Comparison of ENCODE assay signal across 8 mouse cellular contexts in the genomic region with DNA sequence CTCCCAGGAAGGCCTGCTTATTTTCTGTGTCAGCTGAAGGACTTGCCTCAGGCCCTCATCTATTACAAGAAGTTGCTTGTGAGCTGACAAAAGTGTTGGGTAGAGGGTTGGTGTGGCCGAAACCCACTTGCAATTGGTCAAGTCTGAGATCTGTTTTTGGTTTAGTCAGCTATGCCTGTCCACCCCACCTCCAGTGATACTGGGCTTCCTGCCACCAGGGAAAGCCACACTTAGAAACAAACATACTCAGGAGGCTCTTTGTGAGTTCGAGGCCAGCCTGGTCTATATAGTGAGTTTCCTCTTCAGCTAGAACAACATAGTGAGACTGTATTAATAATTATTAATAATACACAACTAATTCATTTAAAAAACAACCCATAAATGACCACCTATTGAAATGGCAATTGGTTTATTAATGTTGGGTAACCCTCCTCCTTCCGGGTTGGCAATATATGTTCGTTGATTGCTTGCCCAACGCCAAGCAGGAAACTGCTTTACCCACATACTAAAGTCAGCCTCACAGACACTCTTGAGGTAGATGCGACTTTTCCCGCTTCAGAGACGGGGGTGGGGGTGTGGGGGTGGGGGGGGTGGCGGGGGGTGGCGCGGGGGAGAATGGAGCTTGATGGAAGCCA. TPM values are rescaled to one million over a fixed set of nuclear protein-coding genes. Genes with fewer than 3 reads are reported as not detected.
DNase-seq lines count a peak whose midpoint lies in the region; ATAC-seq and TF ChIP-seq lines count a peak whose summit lies in the region.

No protein-coding gene starts in this region.

- TF ChIP-seq CTCF in kidney, postnatal 0 days (IDR thresholded peaks at IDR 0.05; ENCODE audit: low read depth): no peak

- peak overlapping the region; percentile 75 for H3K4me2 ChIP-seq in kidney, postnatal 0 days (ENCODE audit: low read length)
- peak overlapping the region; percentile 85 for H3K4me2 ChIP-seq in embryonic facial prominence, embryonic 13.5 days

- peaks cover 30% of the 10 kb centered on the region for H3K27me3 ChIP-seq in kidney, postnatal 0 days (ENCODE audit: insufficient read depth, low read length)
- H3K27me3 ChIP-seq in embryonic facial prominence, embryonic 13.5 days: peaks cover 45% of the 10 kb centered on the region
- peaks cover 51% of the 10 kb centered on the region for H3K27me3 ChIP-seq in limb, embryonic 10.5 days (ENCODE audit: low read depth, poor library complexity, severe bottlenecking)

- H3K4me3 ChIP-seq in kidney, postnatal 0 days (replicated peaks; ENCODE audit: low read depth, low read length): peak overlapping the region; percentile 46; the same call in 1 of the 2 replicates
- peak overlapping the region; percentile 63 for H3K4me3 ChIP-seq in embryonic facial prominence, embryonic 13.5 days
- H3K4me3 ChIP-seq in limb, embryonic 10.5 days: peak overlapping the region; percentile 67

- no peaks in the 10 kb centered on the region for H3K36me3 ChIP-seq in kidney, postnatal 0 days (ENCODE audit: insufficient read depth, low read length)
- H3K36me3 ChIP-seq in embryonic facial prominence, embryonic 13.5 days: no peaks in the 10 kb centered on the region
- no peaks in the 10 kb centered on the region for H3K36me3 ChIP-seq in limb, embryonic 10.5 days

- H3K27ac ChIP-seq in kidney, postnatal 0 days: no peak overlapping the region
- no peak overlapping the region for H3K27ac ChIP-seq in embryonic facial prominence, embryonic 13.5 days
- H3K27ac ChIP-seq in limb, embryonic 10.5 days: no peak overlapping the region

- 0 out of 2 replicates have a peak, but pooled peaks cover 4% of the 10 kb centered on the region for H3K4me1 ChIP-seq in kidney, postnatal 0 days (replicated peaks; ENCODE audit: insufficient read depth, low read length)
- H3K4me1 ChIP-seq in embryonic facial prominence, embryonic 13.5 days: peaks cover 10% of the 10 kb centered on the region
- peaks cover 36% of the 10 kb centered on the region for H3K4me1 ChIP-seq in limb, embryonic 10.5 days

- no peak for ATAC-seq in kidney, postnatal 0 days (replicated peaks; ENCODE audit: low FRiP score, low read depth)
- ATAC-seq in embryonic facial prominence, embryonic 13.5 days (ENCODE audit: insufficient number of reproducible peaks, insufficient read depth, low FRiP score, low TSS enrichment, low read depth): no peak

- H3K9me3 ChIP-seq in kidney, postnatal 0 days (replicated peaks; ENCODE audit: low read length): no peaks in the 10 kb centered on the region
- H3K9me3 ChIP-seq in embryonic facial prominence, embryonic 13.5 days: no peaks in the 10 kb centered on the region
- no peaks in the 10 kb centered on the region for H3K9me3 ChIP-seq in limb, embryonic 10.5 days (replicated peaks)

- 27% methylated on average over 11 of the region's 11 CpGs for WGBS in kidney, postnatal 0 days
- 33% methylated on average over 11 of the region's 11 CpGs for WGBS in embryonic facial prominence, embryonic 13.5 days
- WGBS in limb, embryonic 10.5 days: 32% methylated on average over 11 of the region's 11 CpGs

- DNase-seq in kidney, postnatal 0 days (ENCODE audit: low spot score): no peak
- no peak for DNase-seq in kidney, adult 8-10 months
- DNase-seq in limb, embryonic 10.5 days (ENCODE audit: low spot score): no peak
- DNase-seq in naive thymus-derived CD4-positive, alpha-beta T cell, adult 2 months (ENCODE audit: low read depth): peak; percentile 48
- no peak for DNase-seq in ovary, postnatal 14 days (ENCODE audit: low spot score)
- DNase-seq in gastrocnemius, postnatal 10 days: no peak
- DNase-seq in thymus, postnatal 25 days: no peak

- H3K9ac ChIP-seq in kidney, postnatal 0 days (ENCODE audit: low read depth, low read length): 0 out of 2 replicates have a peak overlapping the region, but pooled peaks have one; percentile 9
- H3K9ac ChIP-seq in embryonic facial prominence, embryonic 13.5 days: no peak overlapping the region

RNA-seq across cellular contexts. Expression of gene 1700020L24Rik, which starts 2.1 kb away (rescaled TPM):
- polyA plus RNA-seq in kidney, postnatal 0 days (2015; fragmentation: Nextera tagmentation; extraction: Ambion mirVana): 0.22 TPM in 1 of 2 replicates, not detected in the other
- polyA plus RNA-seq in embryonic facial prominence, embryonic 13.5 days (2015; fragmentation: Nextera tagmentation; extraction: Ambion mirVana): 0.32 and 0.76 TPM in 2 replicates
- 0.31 TPM in 1 of 2 replicates, not detected in the other for polyA plus RNA-seq in limb, embryonic 10.5 days (2016; fragmentation: Nextera tagmentation; extraction: Ambion mirVana)
- total RNA-seq in gastrocnemius, postnatal 10 days (2021): under 1 TPM in 1 of 2 experiments, not detected in 1; 0.29 TPM

RNA-seq across cellular contexts. Expression of gene Gas2l2, which starts 10.3 kb away (rescaled TPM):
- polyA plus RNA-seq in kidney, postnatal 0 days (2015; fragmentation: Nextera tagmentation; extraction: Ambion mirVana): not detected in 2 replicates
- 0.07 TPM in 1 of 2 replicates, not detected in the other for polyA plus RNA-seq in embryonic facial prominence, embryonic 13.5 days (2015; fragmentation: Nextera tagmentation; extraction: Ambion mirVana)
- not detected in 2 replicates for polyA plus RNA-seq in limb, embryonic 10.5 days (2016; fragmentation: Nextera tagmentation; extraction: Ambion mirVana)
- not detected for total RNA-seq in gastrocnemius, postnatal 10 days (2021)

RNA-seq across cellular contexts. Expression of gene Mmp28, which starts 23.3 kb away (rescaled TPM):
- 1.9 and 2.2 TPM in 2 replicates for polyA plus RNA-seq in kidney, postnatal 0 days (2015; fragmentation: Nextera tagmentation; extraction: Ambion mirVana)
- 2.6 and 2.9 TPM in 2 replicates for polyA plus RNA-seq in embryonic facial prominence, embryonic 13.5 days (2015; fragmentation: Nextera tagmentation; extraction: Ambion mirVana)
- polyA plus RNA-seq in limb, embryonic 10.5 days (2016; fragmentation: Nextera tagmentation; extraction: Ambion mirVana): 0.75 and 2.3 TPM in 2 replicates
- total RNA-seq in gastrocnemius, postnatal 10 days (2021): 1 to 10 TPM; 3.7 to 4.6 TPM

RNA-seq across cellular contexts. Expression of gene Rasl10b, which starts 30.6 kb away (rescaled TPM):
- polyA plus RNA-seq in kidney, postnatal 0 days (2015; fragmentation: Nextera tagmentation; extraction: Ambion mirVana): 0.38 and 0.49 TPM in 2 replicates
- 3.5 and 3.9 TPM in 2 replicates for polyA plus RNA-seq in embryonic facial prominence, embryonic 13.5 days (2015; fragmentation: Nextera tagmentation; extraction: Ambion mirVana)
- polyA plus RNA-seq in limb, embryonic 10.5 days (2016; fragmentation: Nextera tagmentation; extraction: Ambion mirVana): 1.5 and 1.6 TPM in 2 replicates
- total RNA-seq in gastrocnemius, postnatal 10 days (2021): under 1 TPM; 0.75 to 0.81 TPM

RNA-seq across cellular contexts. Expression of gene Taf15, which starts 33.3 kb away (rescaled TPM):
- 5.7 and 6.7 TPM in 2 replicates for polyA plus RNA-seq in kidney, postnatal 0 days (2015; fragmentation: Nextera tagmentation; extraction: Ambion mirVana)
- 17.9 and 21.9 TPM in 2 replicates for polyA plus RNA-seq in embryonic facial prominence, embryonic 13.5 days (2015; fragmentation: Nextera tagmentation; extraction: Ambion mirVana)
- 11.3 and 11.9 TPM in 2 replicates for polyA plus RNA-seq in limb, embryonic 10.5 days (2016; fragmentation: Nextera tagmentation; extraction: Ambion mirVana)
- 10 to 100 TPM; 21.1 to 29.7 TPM for total RNA-seq in gastrocnemius, postnatal 10 days (2021)
